10 mouse cellular contexts compared by ENCODE assay signal in genomic region chr12:109044497-109044896, GRCm38 (mm10). TPM values are rescaled to one million over a fixed set of nuclear protein-coding genes. Genes with fewer than 3 reads are reported as not detected.
DNase-seq lines count a peak whose midpoint lies in the region; ATAC-seq and TF ChIP-seq lines count a peak whose summit lies in the region.
"Had no signal": no experiment of that assay in that cellular context is flagged by ENCODE, and none has a peak within 500 bp of the region (broad histone marks: within the 10 kb centered on the region; RNA-seq: fewer than 3 reads in every experiment).

No protein-coding gene starts in this region.

- H3K4me2 ChIP-seq in hindbrain, embryonic 13.5 days = no peak overlapping the region
- H3K4me2 ChIP-seq in stomach, embryonic 14.5 days (replicated peaks; ENCODE audit: low read depth, low read length) = no peak overlapping the region
- H3K4me2 ChIP-seq: limb, embryonic 12.5 days had no signal

- no peak for ATAC-seq in hindbrain, embryonic 13.5 days (ENCODE audit: low FRiP score)
- ATAC-seq in stomach, embryonic 14.5 days (ENCODE audit: insufficient number of reproducible peaks, insufficient read depth, low FRiP score, low read depth) = 0 out of 2 replicates have a peak, but pooled peaks have one; percentile 23

- TF ChIP-seq CTCF in thymus, adult 2 months (IDR thresholded peaks at IDR 0.05; ENCODE audit: borderline replicate concordance, control insufficient read depth, extremely low read depth, insufficient read depth, low read length, poor library complexity) = peak; percentile 38; the same call in 1 of the 2 replicates

- peak; percentile 21 for DNase-seq in hindbrain, embryonic 10.5 days (ENCODE audit: low spot score)
- peak; percentile 31 for DNase-seq in thymus, adult 2 months
- no peak for DNase-seq in thymus, postnatal 14 days
- peak; percentile 57 for DNase-seq in brain, adult 2 months (ENCODE audit: low read depth, low spot score)
- no peak for DNase-seq in right cerebral cortex, postnatal 14 days
- DNase-seq: heart, postnatal 36 days had no signal

- no peak for TF ChIP-seq POLR2A in thymus, adult 2 months (IDR thresholded peaks at IDR 0.05; ENCODE audit: control insufficient read depth, extremely low read depth, insufficient read depth, low read length, poor library complexity)

- H3K4me3 ChIP-seq in hindbrain, embryonic 10.5 days = no peak overlapping the region
- H3K4me3 ChIP-seq in hindbrain, embryonic 13.5 days = no peak overlapping the region
- no peak overlapping the region for H3K4me3 ChIP-seq in thymus, adult 2 months (ENCODE audit: control insufficient read depth, insufficient read depth, low read length)
- H3K4me3 ChIP-seq in stomach, embryonic 14.5 days (ENCODE audit: low read depth, low read length) = no peak overlapping the region
- H3K4me3 ChIP-seq: limb, embryonic 12.5 days; myocyte had no signal

- H3K9me3 ChIP-seq in hindbrain, embryonic 10.5 days = no peaks in the 10 kb centered on the region
- no peaks in the 10 kb centered on the region for H3K9me3 ChIP-seq in hindbrain, embryonic 13.5 days
- H3K9me3 ChIP-seq in stomach, embryonic 14.5 days (ENCODE audit: control insufficient read depth, low read depth, low read length) = no peaks in the 10 kb centered on the region
- H3K9me3 ChIP-seq: limb, embryonic 12.5 days had no signal

- peaks cover 23% of the 10 kb centered on the region; the same call in 1 of the 2 replicates for H3K4me1 ChIP-seq in hindbrain, embryonic 10.5 days (replicated peaks)
- H3K4me1 ChIP-seq in hindbrain, embryonic 13.5 days (replicated peaks) = 0 out of 2 replicates have a peak, but pooled peaks cover 2% of the 10 kb centered on the region
- no peaks in the 10 kb centered on the region for H3K4me1 ChIP-seq in thymus, adult 2 months (replicated peaks; ENCODE audit: control insufficient read depth, insufficient read depth, low read length)
- no peaks in the 10 kb centered on the region for H3K4me1 ChIP-seq in stomach, embryonic 14.5 days (ENCODE audit: control insufficient read depth, insufficient read depth, low read length)
- H3K4me1 ChIP-seq: limb, embryonic 12.5 days had no signal

- H3K9ac ChIP-seq in hindbrain, embryonic 13.5 days = no peak overlapping the region
- no peak overlapping the region for H3K9ac ChIP-seq in stomach, embryonic 14.5 days (replicated peaks; ENCODE audit: low read depth, low read length)
- H3K9ac ChIP-seq: limb, embryonic 12.5 days had no signal

- WGBS in hindbrain, embryonic 10.5 days = 20% methylated on average over 5 of the region's 5 CpGs
- 28% methylated on average over 5 of the region's 5 CpGs for WGBS in hindbrain, embryonic 13.5 days
- 16% methylated on average over 5 of the region's 5 CpGs for WGBS in thymus, adult 2 months
- 25% methylated on average over 5 of the region's 5 CpGs for WGBS in stomach, embryonic 14.5 days

- H3K27ac ChIP-seq in hindbrain, embryonic 10.5 days = no peak overlapping the region
- no peak overlapping the region for H3K27ac ChIP-seq in hindbrain, embryonic 13.5 days
- no peak overlapping the region for H3K27ac ChIP-seq in thymus, adult 2 months (ENCODE audit: control insufficient read depth, insufficient read depth, low read length)
- no peak overlapping the region for H3K27ac ChIP-seq in stomach, embryonic 14.5 days (ENCODE audit: low read length)
- H3K27ac ChIP-seq: limb, embryonic 12.5 days had no signal

- peaks cover 51% of the 10 kb centered on the region for H3K27me3 ChIP-seq in hindbrain, embryonic 10.5 days (ENCODE audit: insufficient read depth, poor library complexity, severe bottlenecking)
- peaks cover 57% of the 10 kb centered on the region for H3K27me3 ChIP-seq in hindbrain, embryonic 13.5 days
- H3K27me3 ChIP-seq in thymus, adult 2 months (ENCODE audit: control insufficient read depth, insufficient read depth, low read length) = no peaks in the 10 kb centered on the region
- no peaks in the 10 kb centered on the region for H3K27me3 ChIP-seq in stomach, embryonic 14.5 days (ENCODE audit: control insufficient read depth, insufficient read depth, low read length)

- no peaks in the 10 kb centered on the region for H3K36me3 ChIP-seq in hindbrain, embryonic 10.5 days
- H3K36me3 ChIP-seq in hindbrain, embryonic 13.5 days = no peaks in the 10 kb centered on the region
- no peaks in the 10 kb centered on the region for H3K36me3 ChIP-seq in thymus, adult 2 months (ENCODE audit: control insufficient read depth, insufficient read depth, low read length)
- H3K36me3 ChIP-seq in stomach, embryonic 14.5 days (ENCODE audit: control insufficient read depth, insufficient read depth, low read length) = no peaks in the 10 kb centered on the region
- H3K36me3 ChIP-seq: limb, embryonic 12.5 days had no signal

RNA-seq across cellular contexts. Expression of gene Begain, which starts 23.5 kb away (rescaled TPM):
- polyA plus RNA-seq in hindbrain, embryonic 10.5 days (2016; fragmentation: Nextera tagmentation; extraction: Ambion mirVana) = 6.0 and 16.2 TPM in 2 replicates
- polyA plus RNA-seq in hindbrain, embryonic 13.5 days (2015; fragmentation: Nextera tagmentation; extraction: Ambion mirVana) = 21.3 and 23.2 TPM in 2 replicates
- polyA plus RNA-seq in thymus, adult 2 months (2012; rRNA removed) = 19.9 and 21.6 TPM in 2 replicates
- polyA plus RNA-seq in stomach, embryonic 14.5 days (2014; fragmentation: Nextera tagmentation; extraction: Ambion mirVana) = 20.1 and 23.4 TPM in 2 replicates

Comparison
In these comparisons a context has a peak if more than half of its experiments do, and no peak if none do; other contexts are left out.
1. DNase-seq: peak in hindbrain, embryonic 10.5 days (single experiment), thymus, adult 2 months (single experiment) and brain, adult 2 months (single experiment); none in thymus, postnatal 14 days (single experiment) and right cerebral cortex, postnatal 14 days (single experiment).